Mouse (Mus musculus) kidney, embryonic 16.5 days (tissue): ENCODE data around the gene Gm47791. TPM values are rescaled to one million over a fixed set of nuclear protein-coding genes. Genes with fewer than 3 reads are reported as not detected.
A peak's percentile ranks its signal among the peaks of the same experiment; 100 is the strongest.

Experiments used
- ATAC-seq: fragments of 200-750 bp; cut with Nextera tagmentation; 2 replicates; pipeline ENCODE4 v1.8.0; 2017; ENCODE audit warnings: moderate TSS enrichment; ENCODE audit not compliant: low FRiP score, low TSS enrichment
- H3K27ac ChIP-seq: fragments of 300-500 bp; sonication (generic); 2 replicates; pipeline ENCODE4 v1.5.1; 2014; ENCODE audit warnings: low read length
- H3K27me3 ChIP-seq: fragments of 300-500 bp; sonication (generic); 2 replicates; pipeline ENCODE4 v1.6.1; 2014; ENCODE audit warnings: low read length, control low read depth, mixed read lengths; ENCODE audit not compliant: insufficient read depth
- H3K36me3 ChIP-seq: fragments of 300-500 bp; sonication (generic); 2 replicates; pipeline ENCODE4 v1.6.1; 2014; ENCODE audit warnings: low read length, control low read depth, mixed read lengths; ENCODE audit not compliant: insufficient read depth
- H3K4me1 ChIP-seq: fragments of 300-500 bp; sonication (generic); 2 replicates; pipeline ENCODE4 v1.6.1; 2014; ENCODE audit warnings: low read length, control low read depth, mixed read lengths; ENCODE audit not compliant: insufficient read depth
- H3K4me2 ChIP-seq: fragments of 300-500 bp; sonication (generic); replicated peaks from 2 replicates; pipeline ENCODE4 v1.6.1; 2014; ENCODE audit warnings: low read depth, low read length
- H3K4me3 ChIP-seq: fragments of 300-500 bp; sonication (generic); 2 replicates; pipeline ENCODE4 v1.5.1; 2014; ENCODE audit warnings: mild to moderate bottlenecking, low read length
- H3K9ac ChIP-seq: fragments of 300-500 bp; sonication (generic); replicated peaks from 2 replicates; pipeline ENCODE4 v1.6.1; 2014; ENCODE audit warnings: low read length
- H3K9me3 ChIP-seq: fragments of 300-500 bp; sonication (generic); 2 replicates; pipeline ENCODE4 v1.6.1; 2016; ENCODE audit warnings: low read length, control low read depth
- WGBS: fragments of 180-500 bp; shearing (Covaris S2); extraction: QIAGEN DNeasy Blood & Tissue Kit; methylation state at CpG from one replicate; pipeline ENCODE4 v1.1.7; 2014; 5-methylcytosine and 5-hydroxymethylcytosine counted together
- polyA plus RNA-seq: library from polyadenylated mRNA; unstranded; fragments of >200 nt; fragmentation: Nextera tagmentation; extraction: Ambion mirVana; gene quantifications from 2 replicates; pipeline ENCODE4 v1.2.1, GENCODE M21; 2015

Gm47791 gene
- not detected in 2 replicates for polyA plus RNA-seq

DNA sequence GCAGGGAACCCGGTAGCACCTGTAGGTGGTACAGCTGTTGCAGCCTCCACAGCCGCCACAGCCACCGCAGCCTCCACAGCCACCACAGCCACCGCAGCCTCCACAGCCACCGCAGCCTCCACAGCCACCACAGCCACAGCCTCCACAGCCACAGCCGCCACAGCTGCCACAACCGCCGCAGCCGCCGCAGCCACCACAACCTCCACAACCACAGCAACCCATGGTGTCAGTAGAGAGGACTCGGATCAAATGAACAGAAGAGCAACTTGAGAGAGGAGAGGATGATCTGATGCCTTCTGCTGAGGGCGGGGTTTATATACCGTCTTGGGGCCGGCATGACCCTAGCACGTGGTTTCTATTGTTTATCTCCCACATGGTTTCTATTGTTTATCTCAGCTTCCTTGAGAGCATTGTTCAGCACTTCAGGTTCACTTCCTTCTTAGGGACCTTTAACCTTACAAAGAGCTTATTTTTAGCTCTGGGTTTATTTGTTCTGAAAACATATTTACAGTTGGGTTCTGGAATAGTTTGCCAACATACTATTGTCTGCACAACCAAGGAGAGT is at the start of gene Gm47791:
Gm47791 (minus strand) TSS at position 222 of the 565 bp plus-strand sequence.
- Histone ChIP-seq H3K27me3 (no peaks in the 10 kb centered on the region), H3K4me2 (no peak within 1 kb of the TSS), H3K4me3 (no peak within 1 kb of the TSS), H3K27ac (no peak within 1 kb of the TSS), H3K9ac (no peak within 1 kb of the TSS), H3K36me3 (no peaks in the 10 kb centered on the region), H3K4me1 (no peaks in the 10 kb centered on the region), H3K9me3 (0 out of 2 replicates have a peak, but pooled peaks cover 3% of the 10 kb centered on the region)
- WGBS, result 81% methylated on average over 10 of the region's 15 CpGs
- no peak for ATAC-seq

DNA sequence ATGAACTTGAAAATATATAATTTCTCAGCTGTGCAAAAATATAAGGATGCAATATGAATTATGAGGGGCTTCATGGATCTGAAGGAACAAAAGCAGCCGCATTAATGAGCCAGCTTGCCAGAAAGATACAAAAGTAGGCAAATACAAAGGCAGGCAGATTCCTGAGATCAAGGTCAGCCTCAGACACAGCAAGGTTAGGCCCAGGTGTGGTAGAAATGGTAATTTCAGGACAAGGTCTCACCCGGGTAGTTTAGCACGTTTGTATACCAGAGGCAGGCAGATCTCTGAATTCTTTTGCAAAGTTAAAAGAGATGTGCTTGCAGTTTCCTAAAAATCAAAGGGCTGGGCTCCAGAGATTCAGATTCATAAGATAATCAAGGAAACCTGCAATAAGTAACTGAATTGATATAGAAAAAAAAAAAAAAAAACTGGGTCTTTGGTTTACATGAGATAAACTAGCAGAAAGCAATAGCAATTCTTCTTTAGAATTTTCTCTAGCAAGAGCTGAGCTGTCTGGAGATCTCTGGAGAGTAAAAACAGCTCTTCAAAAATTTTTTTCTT is 49.7 kb upstream of the Gm47791 start:
- WGBS, result 84% methylated on average over 3 of the region's 3 CpGs
- H3K4me3 ChIP-seq, result no peak overlapping the region
- no peaks in the 10 kb centered on the region for H3K9me3 ChIP-seq
- no peak for ATAC-seq
- H3K4me2 ChIP-seq, result no peak overlapping the region
- H3K4me1 ChIP-seq, result peaks cover 5% of the 10 kb centered on the region; the same call in 1 of the 2 replicates
- H3K36me3 ChIP-seq, result no peaks in the 10 kb centered on the region
- H3K27ac ChIP-seq, result no peak overlapping the region
- no peak overlapping the region for H3K9ac ChIP-seq
- no peaks in the 10 kb centered on the region for H3K27me3 ChIP-seq

DNA sequence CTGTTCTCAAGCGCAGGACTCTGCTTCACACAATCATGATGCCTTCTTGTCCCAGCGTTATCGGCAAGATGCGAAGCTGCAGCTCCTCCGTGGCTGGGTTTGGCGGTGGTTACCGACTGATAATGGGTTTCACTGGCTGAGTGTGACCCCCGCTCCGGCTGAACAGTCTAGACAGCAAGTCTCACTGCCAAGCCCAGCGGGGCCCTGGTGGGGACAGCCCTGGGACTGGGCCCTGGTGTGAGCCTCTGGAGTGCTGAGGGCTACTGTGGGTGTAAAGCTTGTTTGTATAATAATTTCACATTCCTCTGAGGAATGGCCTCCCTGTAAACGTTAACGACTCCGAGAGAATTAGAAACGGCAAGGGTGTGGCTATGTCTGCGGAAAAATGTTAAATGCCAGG is 49.1 kb upstream of the Gm47791 start:
- H3K4me1 ChIP-seq, result peaks cover 5% of the 10 kb centered on the region; the same call in 1 of the 2 replicates
- H3K9ac ChIP-seq, result no peak overlapping the region
- WGBS, result 51% methylated on average over 15 of the region's 15 CpGs
- no peak overlapping the region for H3K4me3 ChIP-seq
- H3K27me3 ChIP-seq, result no peaks in the 10 kb centered on the region
- H3K27ac ChIP-seq, result no peak overlapping the region
- no peaks in the 10 kb centered on the region for H3K36me3 ChIP-seq
- no peak for ATAC-seq
- no peak overlapping the region for H3K4me2 ChIP-seq
- no peaks in the 10 kb centered on the region for H3K9me3 ChIP-seq

DNA sequence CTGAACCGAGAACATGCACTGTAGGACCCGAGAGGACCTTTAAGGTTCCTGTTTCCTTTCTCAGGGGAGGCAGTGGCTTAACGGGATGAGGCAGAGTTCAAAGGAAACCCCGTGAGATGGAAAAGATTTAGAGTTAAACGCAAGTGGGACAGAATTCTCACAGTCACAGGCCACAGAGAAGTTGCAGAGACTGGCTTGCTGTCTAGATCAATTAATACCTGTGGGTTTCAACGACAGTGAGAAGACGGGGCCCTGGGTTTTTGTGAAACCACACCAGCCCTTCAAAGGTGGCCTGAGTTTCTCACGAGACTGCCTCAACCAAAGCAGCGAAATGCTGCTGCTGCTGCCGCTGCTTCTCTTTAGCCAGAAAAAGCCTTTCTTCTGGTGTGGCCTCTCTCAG is 48.3 kb upstream of the Gm47791 start:
- H3K9me3 ChIP-seq, result no peaks in the 10 kb centered on the region
- no peak for ATAC-seq
- no peaks in the 10 kb centered on the region for H3K27me3 ChIP-seq
- no peak overlapping the region for H3K27ac ChIP-seq
- no peaks in the 10 kb centered on the region for H3K36me3 ChIP-seq
- H3K4me2 ChIP-seq, result no peak overlapping the region
- H3K4me1 ChIP-seq, result peaks cover 5% of the 10 kb centered on the region; the same call in 1 of the 2 replicates
- H3K9ac ChIP-seq, result no peak overlapping the region
- H3K4me3 ChIP-seq, result no peak overlapping the region
- 48% methylated on average over 10 of the region's 10 CpGs for WGBS

GRCm38 (mm10) chr1:82815941-82816716 is 45.1 kb upstream of the Gm47791 start:
- no peak overlapping the region for H3K27ac ChIP-seq

DNA sequence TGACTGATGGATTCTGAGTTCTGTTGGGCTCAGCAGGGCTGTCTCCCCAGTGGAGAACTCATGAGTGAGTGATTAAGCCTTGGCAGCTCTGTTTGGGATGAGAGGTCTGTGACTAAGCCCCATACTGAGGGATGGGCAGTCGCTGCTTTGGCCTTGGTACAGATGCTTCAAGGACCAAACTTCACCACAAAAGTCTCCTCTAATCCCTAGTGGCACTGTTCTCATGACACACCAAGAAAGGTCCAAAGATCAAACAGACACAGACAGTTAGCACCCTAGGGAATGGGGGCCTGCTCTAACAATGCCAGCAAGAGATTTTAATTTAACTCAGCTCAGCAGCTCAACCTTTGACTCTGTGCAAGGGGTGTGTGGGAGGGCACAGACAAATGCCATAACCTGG is 40.7 kb upstream of the Gm47791 start:
- H3K9me3 ChIP-seq, result no peaks in the 10 kb centered on the region
- ATAC-seq, result peak; percentile 60
- no peaks in the 10 kb centered on the region for H3K27me3 ChIP-seq
- H3K4me3 ChIP-seq, result no peak overlapping the region
- no peak overlapping the region for H3K4me2 ChIP-seq
- no peaks in the 10 kb centered on the region for H3K36me3 ChIP-seq
- 52% methylated on average over 1 of the region's 1 CpGs for WGBS
- H3K27ac ChIP-seq, result no peak overlapping the region
- H3K9ac ChIP-seq, result no peak overlapping the region
- 0 out of 2 replicates have a peak, but pooled peaks cover 4% of the 10 kb centered on the region for H3K4me1 ChIP-seq

More at GRCm38 (mm10) chr1:82815941-82816716, 45.1 kb upstream of the Gm47791 start:
- Histone ChIP-seq H3K9ac (no peak overlapping the region), H3K4me2 (no peak overlapping the region), H3K36me3 (no peaks in the 10 kb centered on the region), H3K27me3 (no peaks in the 10 kb centered on the region), H3K4me3 (no peak overlapping the region), H3K4me1 (peaks cover 5% of the 10 kb centered on the region; the same call in 1 of the 2 replicates), H3K9me3 (no peaks in the 10 kb centered on the region)
- WGBS, result 52% methylated on average over 17 of the region's 17 CpGs
- peak; percentile 44; the same call in 1 of the 2 replicates for ATAC-seq

- Histone ChIP-seq H3K4me3 (no peak overlapping the region), H3K9me3 (peaks cover 3% of the 10 kb centered on the region), H3K4me1 (0 out of 2 replicates have a peak, but pooled peaks cover 4% of the 10 kb centered on the region), H3K27me3 (no peaks in the 10 kb centered on the region), H3K36me3 (no peaks in the 10 kb centered on the region), H3K9ac (no peak overlapping the region), H3K4me2 (no peak overlapping the region), H3K27ac (peak overlapping the region; percentile 54; the same call in 1 of the 2 replicates)
- 40% methylated on average over 3 of the region's 3 CpGs for WGBS
- ATAC-seq, result no peak
Observed at GRCm38 (mm10) chr1:82808564-82808963, 37.5 kb upstream of the Gm47791 start.

DNA sequence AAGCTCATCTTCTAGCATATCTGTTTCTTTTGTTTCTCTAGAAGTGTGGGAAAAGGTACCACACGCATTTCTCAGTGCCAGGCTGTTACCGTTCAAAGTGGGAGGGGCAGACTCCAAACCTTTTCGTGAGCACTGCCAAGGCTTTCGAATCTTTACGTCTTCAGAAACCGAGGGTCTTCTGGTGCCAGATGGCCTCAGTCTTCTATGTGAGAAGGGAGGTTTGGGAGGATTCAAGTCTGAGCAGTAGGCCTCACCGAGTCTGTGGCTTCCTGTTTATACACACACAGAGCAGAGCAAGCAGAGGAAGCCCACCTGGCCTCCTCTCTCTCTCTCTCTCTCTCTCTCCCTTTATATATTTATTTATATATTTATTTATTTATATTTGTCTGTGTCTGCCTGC is 36.2 kb upstream of the Gm47791 start:
- Histone ChIP-seq H3K36me3 (no peaks in the 10 kb centered on the region), H3K4me2 (no peak overlapping the region), H3K27ac (0 out of 2 replicates have a peak overlapping the region, but pooled peaks have one; percentile 31), H3K27me3 (no peaks in the 10 kb centered on the region), H3K9me3 (peaks cover 3% of the 10 kb centered on the region), H3K4me1 (0 out of 2 replicates have a peak, but pooled peaks cover 4% of the 10 kb centered on the region), H3K4me3 (no peak overlapping the region), H3K9ac (no peak overlapping the region)
- 78% methylated on average over 7 of the region's 7 CpGs for WGBS
- ATAC-seq, result no peak

DNA sequence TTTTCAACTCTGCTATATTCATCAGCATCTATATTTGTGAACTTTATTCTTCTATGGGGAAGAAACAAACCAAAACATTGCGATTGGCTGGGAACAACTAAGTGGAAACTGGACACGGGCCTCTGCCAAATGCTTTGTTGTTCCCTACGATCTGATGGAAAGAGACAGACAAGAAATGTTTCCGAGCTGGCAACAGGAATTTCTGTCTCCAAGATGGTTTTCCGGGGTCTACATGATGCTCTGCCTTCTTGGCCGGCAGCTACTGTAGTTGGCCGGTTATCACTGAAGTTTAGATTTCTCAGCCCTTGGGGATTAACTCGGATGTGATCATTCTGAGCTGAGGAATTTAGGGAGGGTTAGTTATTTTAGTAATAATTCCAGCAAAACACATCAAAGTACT is 35.3 kb upstream of the Gm47791 start:
- WGBS, result 59% methylated on average over 8 of the region's 8 CpGs
- H3K36me3 ChIP-seq, result no peaks in the 10 kb centered on the region
- ATAC-seq, result peak; percentile 47; the same call in 1 of the 2 replicates

More for the DNA sequence above, 35.3 kb upstream of the Gm47791 start:
- Histone ChIP-seq H3K9ac (no peak overlapping the region), H3K4me3 (no peak overlapping the region), H3K27ac (0 out of 2 replicates have a peak overlapping the region, but pooled peaks have one; percentile 31), H3K4me2 (no peak overlapping the region), H3K27me3 (no peaks in the 10 kb centered on the region), H3K4me1 (0 out of 2 replicates have a peak, but pooled peaks cover 4% of the 10 kb centered on the region), H3K9me3 (peaks cover 3% of the 10 kb centered on the region)
